Mouse (Mus musculus) T-cell, adult 2 months (primary cell): Measurements from ENCODE around the gene Vtcn1.
"Not testable (repeated sequence)": the region's sequence is repeated elsewhere in the genome, so short reads cannot be mapped to it uniquely, and the experiment has no call there.

Experiments
- DNase-seq: peaks from one replicate; pipeline ENCODE4 v3.0.0; 2022; ENCODE audit warnings: low spot score

Gene Vtcn1

GRCm38 (mm10) chr3:100825225-100825965 is at the start of gene Vtcn1:
Gene Vtcn1 (plus strand): TSS chr3:100825459.
- DNase-seq, result no peak

- DNase-seq, result no peak
These were observed 48.3 kb upstream of the Vtcn1 start for GRCm38 (mm10) chr3:100776967-100777366.

GRCm38 (mm10) chr3:100777568-100777967 is 47.7 kb upstream of the Vtcn1 start:
- DNase-seq, result no peak

- DNase-seq, result peak; percentile 43
These were observed 39.2 kb upstream of the Vtcn1 start for GRCm38 (mm10) chr3:100786076-100786475.

- no peak for DNase-seq
These were observed 33.6 kb upstream of the Vtcn1 start for GRCm38 (mm10) chr3:100791670-100792069.

- DNase-seq, result no peak
These were observed 31.9 kb upstream of the Vtcn1 start for GRCm38 (mm10) chr3:100793345-100793744.

- no peak for DNase-seq
These were observed 28.7 kb upstream of the Vtcn1 start for GRCm38 (mm10) chr3:100796571-100796970.

GRCm38 (mm10) chr3:100797166-100798145 is 27.8 kb upstream of the Vtcn1 start:
- no peak for DNase-seq

- no peak for DNase-seq
These were observed 26.3 kb upstream of the Vtcn1 start for GRCm38 (mm10) chr3:100798872-100799422.

- no peak for DNase-seq
These were observed 20.3 kb upstream of the Vtcn1 start for GRCm38 (mm10) chr3:100804975-100805374.

GRCm38 (mm10) chr3:100805925-100806324 is 19.3 kb upstream of the Vtcn1 start:
- no peak for DNase-seq

GRCm38 (mm10) chr3:100810461-100810860 is 14.8 kb upstream of the Vtcn1 start:
- DNase-seq, result no peak

- DNase-seq, result peak; percentile 67
These were observed 13.4 kb upstream of the Vtcn1 start for GRCm38 (mm10) chr3:100811836-100812235.

GRCm38 (mm10) chr3:100815490-100815889 is 9.8 kb upstream of the Vtcn1 start:
- not testable (repeated sequence) for DNase-seq

- DNase-seq, result peak; percentile 54
These were observed 6.5 kb upstream of the Vtcn1 start for GRCm38 (mm10) chr3:100818709-100819108.

GRCm38 (mm10) chr3:100819571-100819970 is 5.7 kb upstream of the Vtcn1 start:
- DNase-seq, result peak; percentile 53

GRCm38 (mm10) chr3:100820852-100821251 is 4.4 kb upstream of the Vtcn1 start:
- no peak for DNase-seq

- no peak for DNase-seq
These were observed 4.0 kb upstream of the Vtcn1 start for GRCm38 (mm10) chr3:100821276-100821675.

- DNase-seq, result no peak
These were observed 18.5 kb downstream of the Vtcn1 start for GRCm38 (mm10) chr3:100843784-100844183.

- DNase-seq, result no peak
These were observed 19.1 kb downstream of the Vtcn1 start for GRCm38 (mm10) chr3:100844366-100844765.

- no peak for DNase-seq
These were observed 23.1 kb downstream of the Vtcn1 start for GRCm38 (mm10) chr3:100848348-100848747.

GRCm38 (mm10) chr3:100850468-100850867 is 25.2 kb downstream of the Vtcn1 start:
- DNase-seq, result no peak
